Mouse (Mus musculus) liver, embryonic 14 days (tissue): ENCODE results near the gene Akap6. TPM values are rescaled to one million over a fixed set of nuclear protein-coding genes. Genes with fewer than 3 reads are reported as not detected.

Experiments used
- polyA plus RNA-seq: library from polyadenylated mRNA; depleted of rRNA; stranded (reverse); fragments of >200 nt; gene quantifications from 2 replicates; pipeline ENCODE4 v1.2.3, GENCODE M21; 2012; rRNA removed

Akap6 gene
- polyA plus RNA-seq: under 0.01 and 0.05 TPM in 2 replicates

GRCm38 (mm10) chr12:52699146-52699545 is at the start of gene Akap6:
TSS of gene Akap6 (plus strand) at chr12:52699383.

Other genes with a start within 250 kb of the Akap6 start
- 3.6 and 4.2 TPM in 2 replicates for gene Arhgap5, start 195.4 kb upstream of the Akap6 start, polyA plus RNA-seq